Mouse (Mus musculus): Measurements from ENCODE around the gene Fa2h.

DNA sequence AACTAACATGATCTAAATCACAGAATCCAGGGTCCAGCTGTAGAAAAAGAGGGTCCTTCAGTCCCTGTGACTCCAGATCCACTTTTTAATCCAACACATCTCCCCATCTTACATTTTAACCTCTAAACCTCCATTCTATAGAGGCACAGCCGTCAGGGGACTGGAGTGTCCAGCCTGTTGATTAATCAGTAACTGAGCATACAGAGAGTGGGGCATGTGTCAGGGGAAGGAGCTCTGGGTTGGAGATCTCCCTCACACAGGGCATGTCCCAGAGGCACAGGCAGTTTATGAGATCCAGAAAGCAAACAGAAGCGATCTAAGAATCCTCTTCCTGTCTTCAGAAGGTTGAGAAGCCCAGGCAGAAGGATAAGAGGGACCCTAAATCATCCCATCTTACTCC lies 9.0 kb downstream of the Fa2h start:
- TF ChIP-seq GATA1 (IDR thresholded peaks at IDR 0.05; ENCODE audit: borderline replicate concordance, low read length) (no peak), FLI1 (IDR thresholded peaks at IDR 0.05; ENCODE audit: low read length) (no peak)

Measured in megakaryocyte, embryonic 14.5 days (primary cell).